ENCODE assay signal across 11 mouse cellular contexts in genomic region chr15:102097991-102098555, GRCm38 (mm10). TPM values are rescaled to one million over a fixed set of nuclear protein-coding genes. Genes with fewer than 3 reads are reported as not detected.
DNase-seq lines count a peak whose midpoint lies in the region; ATAC-seq and TF ChIP-seq lines count a peak whose summit lies in the region.
"Had no signal": no experiment of that assay in that cellular context is flagged by ENCODE, and none has a peak within 500 bp of the region (broad histone marks: within the 10 kb centered on the region; RNA-seq: fewer than 3 reads in every experiment).

No protein-coding gene starts in this region.

- no peak for TF ChIP-seq EP300 in CH12.LX (IDR thresholded peaks at IDR 0.05; ENCODE audit: low read length)

- 20% methylated on average over 5 of the region's 5 CpGs for WGBS in embryonic facial prominence, embryonic 11.5 days
- 33% methylated on average over 5 of the region's 5 CpGs for WGBS in intestine, embryonic 16.5 days
- WGBS in cerebellum, adult 2 months, result 33% methylated on average over 5 of the region's 5 CpGs
- WGBS in forebrain, embryonic 13.5 days, result 29% methylated on average over 5 of the region's 5 CpGs

- H3K9ac ChIP-seq in CH12.LX (ENCODE audit: insufficient read depth, low read depth), result no peak overlapping the region
- H3K9ac ChIP-seq in embryonic facial prominence, embryonic 11.5 days (replicated peaks; ENCODE audit: low read length), result no peak overlapping the region
- no peak overlapping the region for H3K9ac ChIP-seq in intestine, embryonic 16.5 days (ENCODE audit: low read depth, low read length)
- no peak overlapping the region for H3K9ac ChIP-seq in forebrain, embryonic 13.5 days

- no peak for ATAC-seq in embryonic facial prominence, embryonic 11.5 days (replicated peaks; ENCODE audit: insufficient number of reproducible peaks, low FRiP score, low TSS enrichment, low read depth)
- no peak for ATAC-seq in intestine, embryonic 16.5 days
- no peak for ATAC-seq in forebrain, embryonic 13.5 days

- H3K27me3 ChIP-seq in CH12.LX (replicated peaks), result peaks cover 36% of the 10 kb centered on the region
- no peaks in the 10 kb centered on the region for H3K27me3 ChIP-seq in embryonic facial prominence, embryonic 11.5 days (ENCODE audit: control insufficient read depth, insufficient read depth, low read length)
- no peaks in the 10 kb centered on the region for H3K27me3 ChIP-seq in intestine, embryonic 16.5 days (replicated peaks; ENCODE audit: control insufficient read depth, insufficient read depth, low read length)
- no peaks in the 10 kb centered on the region for H3K27me3 ChIP-seq in cerebellum, adult 2 months (ENCODE audit: control insufficient read depth, insufficient read depth, low read length)
- H3K27me3 ChIP-seq in forebrain, embryonic 13.5 days, result peaks cover 33% of the 10 kb centered on the region

- TF ChIP-seq RAD21 in CH12.LX (IDR thresholded peaks at IDR 0.05; ENCODE audit: low read depth, low read length), result no peak

- no peak overlapping the region for H3K27ac ChIP-seq in CH12.LX (ENCODE audit: insufficient read depth, low read depth)
- H3K27ac ChIP-seq in embryonic facial prominence, embryonic 11.5 days (replicated peaks; ENCODE audit: low read depth, low read length), result no peak overlapping the region
- peak overlapping the region; percentile 50 for H3K27ac ChIP-seq in intestine, embryonic 16.5 days (ENCODE audit: low read length)
- no peak overlapping the region for H3K27ac ChIP-seq in cerebellum, adult 2 months (ENCODE audit: insufficient read depth, low read length)
- no peak overlapping the region for H3K27ac ChIP-seq in forebrain, embryonic 13.5 days

- peak; percentile 64 to 76 for DNase-seq in heart, adult 18-20 months
- DNase-seq in heart, adult 8-10 months (ENCODE audit: low spot score), result no peak
- DNase-seq in CH12.LX (ENCODE audit: extremely low read depth), result no peak
- peak; percentile 66 for DNase-seq in embryonic facial prominence, embryonic 11.5 days (ENCODE audit: low spot score)
- DNase-seq in cerebellum, adult 2 months, result no peak
- DNase-seq in right cerebral cortex, postnatal 25 days, result no peak
- DNase-seq: liver; thymus, adult 18-20 months had no signal

- no peak overlapping the region for H3K4me3 ChIP-seq in CH12.LX (replicated peaks in 1 of 3; ENCODE audit: low read depth in 2 of 3, low read length in 2 of 3, poor library complexity in 1 of 3)
- H3K4me3 ChIP-seq in embryonic facial prominence, embryonic 11.5 days (ENCODE audit: low read depth, low read length), result no peak overlapping the region
- no peak overlapping the region for H3K4me3 ChIP-seq in intestine, embryonic 16.5 days (ENCODE audit: low read length)
- H3K4me3 ChIP-seq in cerebellum, adult 2 months (replicated peaks; ENCODE audit: insufficient read depth, low read depth, low read length), result no peak overlapping the region
- no peak overlapping the region for H3K4me3 ChIP-seq in forebrain, embryonic 13.5 days

- peaks cover 3% of the 10 kb centered on the region; the same call in 1 of the 2 replicates for H3K79me2 ChIP-seq in CH12.LX (replicated peaks; ENCODE audit: control insufficient read depth, extremely low read depth, insufficient read depth, poor library complexity, severe bottlenecking)

- no peaks in the 10 kb centered on the region for H3K9me3 ChIP-seq in CH12.LX (replicated peaks; ENCODE audit: low read length)
- no peaks in the 10 kb centered on the region for H3K9me3 ChIP-seq in embryonic facial prominence, embryonic 11.5 days (replicated peaks; ENCODE audit: control insufficient read depth, low read length)
- H3K9me3 ChIP-seq in intestine, embryonic 16.5 days (ENCODE audit: control insufficient read depth, low read length), result no peaks in the 10 kb centered on the region
- H3K9me3 ChIP-seq in forebrain, embryonic 13.5 days (replicated peaks), result no peaks in the 10 kb centered on the region

- dilution Hi-C loops in CH12.LX (cut with MboI; ENCODE audit: extremely low pct_ligation_motif_present, extremely low pct_unique_long_range_greater_than_20kb, low sequenced_read_pairs), result no loop called here

- in situ Hi-C loops in CH12.LX (cut with MboI; ENCODE audit: low pct_ligation_motif_present, low pct_unique_long_range_greater_than_20kb, low sequenced_read_pairs), result no loop called here

- H3K4me2 ChIP-seq in CH12.LX (ENCODE audit: insufficient read depth, low read depth, poor library complexity, severe bottlenecking), result no peak overlapping the region
- H3K4me2 ChIP-seq in embryonic facial prominence, embryonic 11.5 days (ENCODE audit: low read depth, low read length), result no peak overlapping the region
- H3K4me2 ChIP-seq in intestine, embryonic 16.5 days (ENCODE audit: low read depth, low read length), result no peak overlapping the region
- no peak overlapping the region for H3K4me2 ChIP-seq in forebrain, embryonic 13.5 days

- no peak for TF ChIP-seq CTCF in CH12.LX (conservative IDR thresholded peaks at IDR 0.05 in 1 of 2, IDR thresholded peaks at IDR 0.05 in 1 of 2; ENCODE audit: low read depth in 2 of 2, low read length in 2 of 2)
- no peak for TF ChIP-seq CTCF in cerebellum, adult 2 months (IDR thresholded peaks at IDR 0.05; ENCODE audit: borderline replicate concordance, insufficient read depth, low read depth, low read length)

- TF ChIP-seq POLR2A in CH12.LX (IDR thresholded peaks at IDR 0.05; ENCODE audit: low read depth, low read length), result 0 out of 2 replicates have a peak, but pooled peaks have one; percentile 11
- TF ChIP-seq POLR2A in cerebellum, adult 2 months (IDR thresholded peaks at IDR 0.05; ENCODE audit: borderline replicate concordance, insufficient read depth, low read length), result no peak

- peaks cover 42 to 58% of the 10 kb centered on the region in 2 experiments for H3K36me3 ChIP-seq in CH12.LX (replicated peaks in 1 of 2; ENCODE audit: control insufficient read depth in 1 of 2, insufficient read depth in 1 of 2, low read length in 1 of 2)
- peaks cover 20% of the 10 kb centered on the region for H3K36me3 ChIP-seq in embryonic facial prominence, embryonic 11.5 days (replicated peaks; ENCODE audit: control insufficient read depth, insufficient read depth, low read depth, low read length)
- H3K36me3 ChIP-seq in intestine, embryonic 16.5 days (ENCODE audit: control insufficient read depth, insufficient read depth, low read length), result peaks cover 7% of the 10 kb centered on the region
- peaks cover 58% of the 10 kb centered on the region for H3K36me3 ChIP-seq in forebrain, embryonic 13.5 days (ENCODE audit: poor library complexity, severe bottlenecking)

- H3K4me1 ChIP-seq in CH12.LX (ENCODE audit: control insufficient read depth in 1 of 2, insufficient read depth in 2 of 2), result peaks cover 7 to 47% of the 10 kb centered on the region in 2 experiments
- peaks cover 28% of the 10 kb centered on the region for H3K4me1 ChIP-seq in embryonic facial prominence, embryonic 11.5 days (ENCODE audit: control insufficient read depth, insufficient read depth, low read length)
- peaks cover 44% of the 10 kb centered on the region for H3K4me1 ChIP-seq in intestine, embryonic 16.5 days (ENCODE audit: control insufficient read depth, insufficient read depth, low read length)
- H3K4me1 ChIP-seq in cerebellum, adult 2 months (ENCODE audit: control insufficient read depth, insufficient read depth, low read length), result no peaks in the 10 kb centered on the region
- H3K4me1 ChIP-seq in forebrain, embryonic 13.5 days, result peaks cover 42% of the 10 kb centered on the region

RNA-seq across cellular contexts. Expression of gene Tns2, which starts 2.1 kb away (rescaled TPM):
- 100 to 1,000 TPM; 109 to 123 TPM for total RNA-seq in heart, adult 18-20 months (2021)
- total RNA-seq in heart, adult 8-10 months (2022), result 100 to 1,000 TPM; 123 to 146 (median 133) TPM
- total RNA-seq in CH12.LX (2012; rRNA removed) (0.08 and 0.13 TPM in 2 replicates), CH12.LX (2014; rRNA removed) (not detected in 2 replicates)
- 0.34 and 0.49 TPM in 2 replicates for polyA plus RNA-seq in CH12.LX (2012; ENCODE audit: insufficient read length, low read depth)
- polyA plus RNA-seq in embryonic facial prominence, embryonic 11.5 days (2014; fragmentation: Nextera tagmentation; extraction: Ambion mirVana), result 14.0 and 14.4 TPM in 2 replicates
- 26.4 and 28.6 TPM in 2 replicates for polyA plus RNA-seq in intestine, embryonic 16.5 days (2015; fragmentation: Nextera tagmentation; extraction: Ambion mirVana)
- 33.6 and 33.7 TPM in 2 replicates for polyA plus RNA-seq in cerebellum, adult 2 months (2012; rRNA removed)
- 4.5 and 6.7 TPM in 2 replicates for polyA plus RNA-seq in forebrain, embryonic 13.5 days (2015; fragmentation: Nextera tagmentation; extraction: Ambion mirVana)
- total RNA-seq: megakaryocyte-erythroid progenitor cell, adult 5-6 weeks had no signal

RNA-seq across cellular contexts. Expression of gene Eif4b, which starts 24.5 kb away (rescaled TPM):
- 100 to 1,000 TPM; 151 to 167 TPM for total RNA-seq in heart, adult 18-20 months (2021)
- total RNA-seq in heart, adult 8-10 months (2022), result 100 to 1,000 TPM; 161 to 190 (median 169) TPM
- total RNA-seq in CH12.LX (2012; rRNA removed), result 507 and 555 TPM in 2 replicates
- 492 and 536 TPM in 2 replicates for total RNA-seq in CH12.LX (2014; rRNA removed)
- 652 and 950 TPM in 2 replicates for polyA plus RNA-seq in CH12.LX (2012; ENCODE audit: insufficient read length, low read depth)
- 121 and 130 TPM in 2 replicates for polyA plus RNA-seq in embryonic facial prominence, embryonic 11.5 days (2014; fragmentation: Nextera tagmentation; extraction: Ambion mirVana)
- 112 and 117 TPM in 2 replicates for polyA plus RNA-seq in intestine, embryonic 16.5 days (2015; fragmentation: Nextera tagmentation; extraction: Ambion mirVana)
- 114 TPM in 2 replicates for polyA plus RNA-seq in cerebellum, adult 2 months (2012; rRNA removed)
- 90.5 and 102 TPM in 2 replicates for polyA plus RNA-seq in forebrain, embryonic 13.5 days (2015; fragmentation: Nextera tagmentation; extraction: Ambion mirVana)

RNA-seq across cellular contexts. Expression of gene Spryd3, which starts 38.0 kb away (rescaled TPM):
- 10 to 100 TPM; 14.4 to 15.3 TPM for total RNA-seq in heart, adult 18-20 months (2021)
- 10 to 100 TPM; 13.2 to 16.8 (median 15.6) TPM for total RNA-seq in heart, adult 8-10 months (2022)
- total RNA-seq in CH12.LX (2012; rRNA removed), result 21.6 and 24.7 TPM in 2 replicates
- 19.6 and 21.5 TPM in 2 replicates for total RNA-seq in CH12.LX (2014; rRNA removed)
- 25.7 and 33.5 TPM in 2 replicates for polyA plus RNA-seq in CH12.LX (2012; ENCODE audit: insufficient read length, low read depth)
- polyA plus RNA-seq in embryonic facial prominence, embryonic 11.5 days (2014; fragmentation: Nextera tagmentation; extraction: Ambion mirVana), result 8.2 and 9.3 TPM in 2 replicates
- 27.5 and 28.0 TPM in 2 replicates for polyA plus RNA-seq in intestine, embryonic 16.5 days (2015; fragmentation: Nextera tagmentation; extraction: Ambion mirVana)
- 159 and 161 TPM in 2 replicates for polyA plus RNA-seq in cerebellum, adult 2 months (2012; rRNA removed)
- polyA plus RNA-seq in forebrain, embryonic 13.5 days (2015; fragmentation: Nextera tagmentation; extraction: Ambion mirVana), result 21.7 and 25.4 TPM in 2 replicates

RNA-seq across cellular contexts. Expression of gene Igfbp6, which starts 46.1 kb away (rescaled TPM):
- 10 to 100 TPM; 23.3 to 39.7 TPM for total RNA-seq in heart, adult 18-20 months (2021)
- total RNA-seq in heart, adult 8-10 months (2022), result 10 to 100 TPM; 20.6 to 52.4 (median 26.0) TPM
- 0.38 TPM in 1 of 2 replicates, not detected in the other for total RNA-seq in CH12.LX (2012; rRNA removed)
- total RNA-seq in CH12.LX (2014; rRNA removed), result not detected in 2 replicates
- polyA plus RNA-seq in CH12.LX (2012; ENCODE audit: insufficient read length, low read depth), result not detected in 2 replicates
- 0.70 TPM in 1 of 2 replicates, not detected in the other for polyA plus RNA-seq in embryonic facial prominence, embryonic 11.5 days (2014; fragmentation: Nextera tagmentation; extraction: Ambion mirVana)
- 11.8 and 11.9 TPM in 2 replicates for polyA plus RNA-seq in intestine, embryonic 16.5 days (2015; fragmentation: Nextera tagmentation; extraction: Ambion mirVana)
- polyA plus RNA-seq in cerebellum, adult 2 months (2012; rRNA removed), result 15.0 and 18.7 TPM in 2 replicates
- 0.37 and 0.40 TPM in 2 replicates for polyA plus RNA-seq in forebrain, embryonic 13.5 days (2015; fragmentation: Nextera tagmentation; extraction: Ambion mirVana)
- total RNA-seq: megakaryocyte-erythroid progenitor cell, adult 5-6 weeks had no signal

RNA-seq across cellular contexts. Expression of gene Soat2, which starts 52.3 kb away (rescaled TPM):
- total RNA-seq in heart, adult 18-20 months (2021), result not detected
- total RNA-seq in heart, adult 8-10 months (2022), result under 1 TPM in 3 of 4 experiments, not detected in 1; 0.11 to 0.13 (median 0.12) TPM
- 3.7 and 10.4 TPM in 2 replicates for total RNA-seq in CH12.LX (2012; rRNA removed)
- total RNA-seq in CH12.LX (2014; rRNA removed), result 0.09 and 0.28 TPM in 2 replicates
- polyA plus RNA-seq in CH12.LX (2012; ENCODE audit: insufficient read length, low read depth), result 0.56 and 0.65 TPM in 2 replicates
- 0.10 TPM in 1 of 2 replicates, not detected in the other for polyA plus RNA-seq in embryonic facial prominence, embryonic 11.5 days (2014; fragmentation: Nextera tagmentation; extraction: Ambion mirVana)
- 25.0 and 31.2 TPM in 2 replicates for polyA plus RNA-seq in intestine, embryonic 16.5 days (2015; fragmentation: Nextera tagmentation; extraction: Ambion mirVana)
- 0.08 TPM in 1 of 2 replicates, not detected in the other for polyA plus RNA-seq in cerebellum, adult 2 months (2012; rRNA removed)
- 0.10 TPM in 1 of 2 replicates, not detected in the other for polyA plus RNA-seq in forebrain, embryonic 13.5 days (2015; fragmentation: Nextera tagmentation; extraction: Ambion mirVana)

Comparison
In these comparisons a context has a peak if more than half of its experiments do, and no peak if none do; other contexts are left out.
1. DNase-seq: peak in heart, adult 18-20 months (2 of 2) and embryonic facial prominence, embryonic 11.5 days (single experiment); none in heart, adult 8-10 months (single experiment), CH12.LX (single experiment), cerebellum, adult 2 months (0 of 2) and right cerebral cortex, postnatal 25 days (single experiment).